Mouse (Mus musculus) ES-Bruce4 (cell line): ENCODE measurements around the gene Tspan13.

ENCODE experiments used
- CTCF ChIP-seq: IDR thresholded peaks from one replicate; pipeline ENCODE4 v1.8.1; 2011; ENCODE audit warnings: low read depth, low read length
- POLR2A ChIP-seq: IDR thresholded peaks from one replicate; pipeline ENCODE4 v1.8.1; 2011; ENCODE audit warnings: low read length; ENCODE audit not compliant: insufficient read depth

DNA sequence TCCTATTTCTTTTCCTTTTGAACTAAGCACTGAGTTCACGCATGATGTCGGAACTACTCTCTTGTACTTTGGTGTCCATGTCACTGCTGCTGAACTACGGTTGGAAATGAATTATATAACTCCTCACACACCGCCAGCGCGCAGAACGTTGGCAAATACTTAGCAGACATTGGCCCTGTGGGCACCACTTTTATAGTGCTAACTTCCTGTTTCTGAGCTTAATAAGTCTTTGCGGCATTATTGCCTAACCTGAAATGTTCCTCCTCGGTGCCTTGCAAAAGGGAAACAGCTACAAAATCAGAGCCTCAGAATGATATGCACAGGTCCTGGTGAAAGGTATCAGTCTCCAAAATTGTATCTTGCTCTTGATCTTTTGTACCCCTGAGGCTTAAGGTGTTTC, 58.8 kb downstream of the Tspan13 start:
- TF ChIP-seq CTCF (no peak), POLR2A (no peak)
